Mouse (Mus musculus) lung, adult 2 months (tissue): Measurements from ENCODE around the gene Il1r1. TPM values are rescaled to one million over a fixed set of nuclear protein-coding genes. Genes with fewer than 3 reads are reported as not detected.

Experiments used
- DNase-seq: peaks from one replicate; pipeline ENCODE4 v3.0.0; 2022
- H3K4me1 ChIP-seq: fragments of 200-500 bp; 2 replicates; pipeline ENCODE4 v1.6.1; 2011; ENCODE audit warnings: low read length; ENCODE audit not compliant: control insufficient read depth, insufficient read depth
- H3K4me3 ChIP-seq: fragments of 200-500 bp; replicated peaks from 2 replicates; pipeline ENCODE3; 2011; ENCODE audit warnings: low read depth, mild to moderate bottlenecking, control low read depth, low read length; ENCODE audit errors: extremely low read depth
- CTCF ChIP-seq: fragments of 200-500 bp; IDR thresholded peaks from 2 replicates; pipeline ENCODE4 v1.5.1; 2011; ENCODE audit warnings: mild to moderate bottlenecking, low read length, control low read depth; ENCODE audit not compliant: insufficient read depth
- POLR2A ChIP-seq: fragments of 200-500 bp; IDR thresholded peaks from 2 replicates; pipeline ENCODE4 v1.6.1; 2011; ENCODE audit warnings: low read depth, mild to moderate bottlenecking, control low read depth, low read length, borderline replicate concordance; ENCODE audit errors: extremely low read depth
- WGBS: fragments of 180-500 bp; shearing (Covaris S2); methylation state at CpG from one replicate; pipeline ENCODE4 v1.1.7; 2018; 5-methylcytosine and 5-hydroxymethylcytosine counted together
- polyA plus RNA-seq: library from polyadenylated mRNA; depleted of rRNA; stranded (reverse); fragments of >200 nt; gene quantifications from 2 replicates; pipeline ENCODE4 v1.2.3, GENCODE M21; 2012; rRNA removed

Gene Il1r1
- polyA plus RNA-seq, result 9.2 and 14.1 TPM in 2 replicates

- DNase-seq, result peak; percentile 73
- WGBS, result 15% methylated on average over 12 of the region's 12 CpGs
- H3K4me3 ChIP-seq, result peak within 1 kb of the TSS; percentile 66
- H3K4me1 ChIP-seq, result peaks cover 20% of the 10 kb centered on the region
- no peak for TF ChIP-seq CTCF
- no peak for TF ChIP-seq POLR2A
Observed at GRCm38 (mm10) chr1:40224539-40225284, at the start of gene Il1r1. Gene Il1r1, plus strand, starts transcription at chr1:40225080.

GRCm38 (mm10) chr1:40175123-40175522 lies 49.8 kb upstream of the Il1r1 start:
- TF ChIP-seq POLR2A (no peak), CTCF (no peak)
- WGBS, result 86% methylated on average over 5 of the region's 5 CpGs
- Histone ChIP-seq H3K4me1 (peaks cover 3% of the 10 kb centered on the region; the same call in 1 of the 2 replicates), H3K4me3 (no peak overlapping the region)
- no peak for DNase-seq

- H3K4me3 ChIP-seq, result no peak overlapping the region
- TF ChIP-seq POLR2A (no peak), CTCF (no peak)
- 92% methylated on average over 1 of the region's 1 CpGs for WGBS
Observed at GRCm38 (mm10) chr1:40175797-40176196, 49.1 kb upstream of the Il1r1 start.

GRCm38 (mm10) chr1:40179031-40179430 lies 45.8 kb upstream of the Il1r1 start:
- no peak overlapping the region for H3K4me3 ChIP-seq
- no peak for TF ChIP-seq POLR2A
- TF ChIP-seq CTCF, result no peak
- WGBS, result 42% methylated on average over 4 of the region's 4 CpGs
- DNase-seq, result no peak
- peaks cover 1% of the 10 kb centered on the region; the same call in 1 of the 2 replicates for H3K4me1 ChIP-seq

More at GRCm38 (mm10) chr1:40175797-40176196, 49.1 kb upstream of the Il1r1 start:
- peaks cover 3% of the 10 kb centered on the region; the same call in 1 of the 2 replicates for H3K4me1 ChIP-seq
- DNase-seq, result no peak

- no peak for TF ChIP-seq CTCF
- TF ChIP-seq POLR2A, result no peak
- Histone ChIP-seq H3K4me3 (no peak overlapping the region), H3K4me1 (no peaks in the 10 kb centered on the region)
- no peak for DNase-seq
- 61% methylated on average over 1 of the region's 1 CpGs for WGBS
Observed at GRCm38 (mm10) chr1:40179493-40179892, 45.4 kb upstream of the Il1r1 start.

GRCm38 (mm10) chr1:40180861-40181260 lies 44.0 kb upstream of the Il1r1 start:
- Histone ChIP-seq H3K4me1 (no peaks in the 10 kb centered on the region), H3K4me3 (no peak overlapping the region)
- WGBS, result 76% methylated on average over 2 of the region's 2 CpGs
- no peak for DNase-seq
- TF ChIP-seq POLR2A (no peak), CTCF (no peak)

- TF ChIP-seq POLR2A, result no peak
- TF ChIP-seq CTCF, result no peak
- H3K4me3 ChIP-seq, result no peak overlapping the region
- no peak for DNase-seq
- H3K4me1 ChIP-seq, result no peaks in the 10 kb centered on the region
- 43% methylated on average over 3 of the region's 3 CpGs for WGBS
Observed at GRCm38 (mm10) chr1:40181716-40182115, 43.2 kb upstream of the Il1r1 start.

- no peak for DNase-seq
- Histone ChIP-seq H3K4me1 (peaks cover 3% of the 10 kb centered on the region; the same call in 1 of the 2 replicates), H3K4me3 (no peak overlapping the region)
- no peak for TF ChIP-seq POLR2A
- TF ChIP-seq CTCF, result no peak
Observed at GRCm38 (mm10) chr1:40183410-40183809, 41.5 kb upstream of the Il1r1 start.

GRCm38 (mm10) chr1:40187961-40188360 lies 36.9 kb upstream of the Il1r1 start:
- TF ChIP-seq CTCF (no peak), POLR2A (no peak)
- no peak overlapping the region for H3K4me3 ChIP-seq
- peaks cover 5% of the 10 kb centered on the region; the same call in 1 of the 2 replicates for H3K4me1 ChIP-seq
- peak; percentile 65 for DNase-seq
- WGBS, result 11% methylated on average over 1 of the region's 1 CpGs

GRCm38 (mm10) chr1:40190025-40190424 lies 34.9 kb upstream of the Il1r1 start:
- DNase-seq, result no peak
- H3K4me3 ChIP-seq, result no peak overlapping the region
- TF ChIP-seq POLR2A (no peak), CTCF (no peak)
- 57% methylated on average over 5 of the region's 5 CpGs for WGBS
- peaks cover 5% of the 10 kb centered on the region; the same call in 1 of the 2 replicates for H3K4me1 ChIP-seq
